Mouse (Mus musculus) gastrocnemius, postnatal 10 days (tissue): ENCODE results near the gene R3hcc1l. TPM values are rescaled to one million over a fixed set of nuclear protein-coding genes. Genes with fewer than 3 reads are reported as not detected.

Experiments used
- DNase-seq: peaks from one replicate; pipeline ENCODE4 v3.0.0; 2021; ENCODE audit warnings: mixed read lengths
- long read RNA-seq, 2 experiments: library from polyadenylated mRNA; stranded (forward); transcript quantifications; one replicate each; pipeline ENCODE4 v2.0.0; 2021
- total RNA-seq, 2 experiments: library from RNA; stranded (reverse); gene quantifications; 2 replicates each; pipeline ENCODE4 v1.2.3; 2021

R3hcc1l gene
- total RNA-seq = 10 to 100 TPM; 12.3 to 13.7 TPM
- long read RNA-seq, experiment 1, full-length matches to known transcripts = 13 of 14 reads
- long read RNA-seq, experiment 1, partial matches to known transcripts = 0 of 14 reads
- long read RNA-seq, experiment 1, other reads (novel, unspliced or antisense) = 1 of 14 reads
- long read RNA-seq, experiment 2, full-length matches to known transcripts = 7 of 10 reads
- long read RNA-seq, experiment 2, partial matches to known transcripts = 1 of 10 reads
- long read RNA-seq, experiment 2, other reads (novel, unspliced or antisense) = 2 of 10 reads

DNA sequence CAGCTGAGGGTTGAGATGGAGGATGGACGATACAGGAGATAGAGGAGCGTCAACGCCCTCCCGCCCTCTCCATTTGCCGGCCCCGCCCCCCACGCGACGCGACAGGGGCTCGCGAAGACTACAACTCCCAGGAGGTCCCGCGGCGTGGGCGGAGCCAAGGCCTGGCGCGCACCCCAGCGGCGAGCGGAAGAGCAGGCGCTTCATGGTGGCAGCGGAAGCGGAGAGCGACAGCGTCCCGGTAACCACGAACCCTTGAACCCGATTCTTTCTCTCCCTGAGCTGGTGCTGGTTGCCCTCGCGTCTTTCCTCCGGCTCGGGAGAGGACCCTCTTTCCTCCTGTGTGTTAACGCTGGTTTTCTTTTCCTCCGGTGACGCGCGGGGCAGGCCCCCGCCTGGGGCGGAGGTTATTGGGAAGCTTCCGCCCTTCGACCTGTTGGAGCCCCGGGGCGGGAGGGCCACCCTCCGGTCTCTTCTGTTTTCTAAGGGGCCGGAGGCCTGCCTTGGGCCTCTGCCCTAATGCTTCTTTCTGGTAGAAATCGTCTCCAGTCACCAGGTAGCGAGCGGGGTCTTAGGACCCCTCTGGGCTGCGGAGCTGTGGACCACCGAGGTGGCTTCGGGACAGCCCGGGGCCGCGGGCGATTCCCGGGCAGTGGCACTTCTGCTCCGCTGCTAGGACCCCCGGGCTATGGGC is at the start of gene R3hcc1l:
R3hcc1l (plus strand) TSS at position 140 of the 691 bp plus-strand sequence.
- peak; percentile 100 for DNase-seq

DNA sequence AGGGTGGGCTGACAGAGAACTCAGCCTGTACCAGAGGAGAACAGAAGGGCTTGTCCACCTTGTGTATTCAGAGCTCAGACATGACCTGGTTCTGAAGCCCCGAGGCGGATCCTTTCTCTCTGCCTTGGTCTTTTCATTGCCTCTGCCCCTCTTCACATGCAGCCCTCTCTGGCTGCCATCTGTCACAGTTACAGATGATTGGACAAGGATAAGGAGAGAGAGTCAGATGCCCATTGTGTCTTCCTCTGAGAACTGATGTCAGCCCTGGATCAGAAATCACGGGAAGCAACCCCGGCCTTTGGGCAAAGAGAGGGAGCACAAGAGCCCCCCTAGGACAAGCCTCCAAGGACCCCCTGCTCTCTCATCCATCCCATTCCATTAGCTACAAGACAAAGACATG is 47.0 kb upstream of the R3hcc1l start:
- no peak for DNase-seq

DNA sequence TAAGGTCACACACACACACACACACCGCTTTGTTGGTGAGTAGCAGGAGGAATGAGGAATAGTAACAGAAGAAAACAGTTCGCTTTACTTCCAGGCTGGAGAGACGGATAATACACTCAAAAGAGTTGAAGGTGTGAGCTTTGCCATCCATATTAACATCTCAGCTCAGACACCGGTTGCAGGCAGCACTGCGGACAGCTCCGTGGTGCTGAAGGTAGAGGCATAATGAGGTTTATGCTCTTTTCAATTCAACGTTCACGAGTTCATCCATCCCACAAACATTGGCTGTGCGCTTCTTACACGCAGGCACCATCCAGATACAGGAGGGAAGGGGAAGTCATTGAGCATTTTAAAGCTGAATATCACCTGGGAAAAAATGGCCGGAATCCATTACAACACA is 45.7 kb upstream of the R3hcc1l start:
- DNase-seq = no peak

DNA sequence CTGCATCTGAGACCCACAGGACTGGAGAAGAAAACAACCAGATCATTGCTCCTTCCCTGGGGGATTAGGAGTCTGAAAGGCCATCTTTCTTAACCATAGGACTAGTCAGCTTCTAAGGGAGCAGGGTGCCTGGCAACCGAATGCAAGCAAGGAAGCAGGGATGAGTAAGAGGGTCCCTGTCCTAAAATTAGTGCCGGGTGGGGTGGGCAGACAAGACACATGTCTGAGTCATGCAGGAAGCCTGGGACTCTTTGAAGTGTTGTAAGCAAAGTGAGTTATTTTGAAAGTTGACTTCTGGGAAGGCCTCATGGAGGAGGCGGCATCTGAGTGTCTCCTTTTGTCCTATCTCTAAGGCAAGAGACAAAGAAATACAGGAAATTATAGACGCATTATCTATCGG is 40.8 kb upstream of the R3hcc1l start:
- no peak for DNase-seq

DNA sequence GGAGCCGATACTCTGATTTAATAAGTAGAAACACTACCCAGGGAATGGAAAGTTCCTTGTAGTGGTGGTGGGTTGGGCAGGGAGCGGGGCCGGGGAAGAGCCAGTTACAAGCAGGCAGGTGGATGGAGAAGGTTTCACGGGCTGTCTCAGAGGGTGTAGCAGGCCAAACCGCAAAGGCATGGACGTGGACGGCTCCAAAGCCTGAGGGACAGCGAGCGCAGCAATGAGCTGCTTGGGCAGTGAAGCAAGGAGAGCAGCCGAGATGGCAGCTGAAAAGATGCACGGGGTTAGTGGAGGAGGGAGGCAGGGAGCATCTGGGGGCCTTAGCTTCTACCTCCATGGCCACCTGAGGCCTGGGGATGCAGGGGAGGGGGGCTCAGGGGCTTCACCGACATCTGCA is 40.3 kb upstream of the R3hcc1l start:
- no peak for DNase-seq

DNA sequence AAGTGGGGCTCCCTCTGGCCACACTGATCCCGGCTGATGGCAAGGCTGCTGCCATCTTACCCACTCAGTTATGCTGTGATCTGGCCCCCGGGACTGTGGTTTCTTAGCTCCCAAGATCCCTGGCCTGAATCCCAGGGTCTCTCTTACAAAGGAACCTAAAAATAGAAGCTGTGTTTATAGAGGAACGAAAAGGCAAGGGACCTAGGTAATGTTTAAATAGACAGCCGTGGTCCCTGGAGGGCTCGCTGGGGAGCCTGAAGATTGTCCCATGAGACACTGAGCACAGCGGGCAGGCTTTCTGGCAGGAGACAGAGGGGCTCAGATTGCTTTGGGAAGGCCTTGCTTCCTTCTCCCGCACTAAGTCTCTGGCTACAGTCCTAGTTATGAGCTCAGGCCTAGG is 33.1 kb upstream of the R3hcc1l start:
- DNase-seq = no peak

DNA sequence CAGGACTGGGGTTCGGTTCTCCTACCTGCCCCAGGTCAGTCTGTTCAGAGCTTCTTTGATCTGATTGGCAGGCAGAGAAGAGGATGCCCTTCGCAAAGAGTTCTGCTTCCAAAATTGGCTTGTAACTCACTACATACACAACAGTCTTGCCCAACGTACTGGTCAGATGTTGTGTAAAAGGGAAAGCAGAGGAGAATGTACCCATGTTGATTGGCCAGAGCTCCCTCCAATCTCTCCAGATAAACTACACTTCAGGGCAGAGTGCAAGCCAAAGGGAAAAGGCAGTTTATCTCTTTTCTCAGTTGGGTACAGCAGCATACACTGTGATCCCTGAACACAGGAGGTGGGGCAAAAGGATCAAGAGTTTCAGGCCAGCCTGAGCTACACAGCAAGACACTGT is 31.3 kb upstream of the R3hcc1l start:
- DNase-seq = no peak

DNA sequence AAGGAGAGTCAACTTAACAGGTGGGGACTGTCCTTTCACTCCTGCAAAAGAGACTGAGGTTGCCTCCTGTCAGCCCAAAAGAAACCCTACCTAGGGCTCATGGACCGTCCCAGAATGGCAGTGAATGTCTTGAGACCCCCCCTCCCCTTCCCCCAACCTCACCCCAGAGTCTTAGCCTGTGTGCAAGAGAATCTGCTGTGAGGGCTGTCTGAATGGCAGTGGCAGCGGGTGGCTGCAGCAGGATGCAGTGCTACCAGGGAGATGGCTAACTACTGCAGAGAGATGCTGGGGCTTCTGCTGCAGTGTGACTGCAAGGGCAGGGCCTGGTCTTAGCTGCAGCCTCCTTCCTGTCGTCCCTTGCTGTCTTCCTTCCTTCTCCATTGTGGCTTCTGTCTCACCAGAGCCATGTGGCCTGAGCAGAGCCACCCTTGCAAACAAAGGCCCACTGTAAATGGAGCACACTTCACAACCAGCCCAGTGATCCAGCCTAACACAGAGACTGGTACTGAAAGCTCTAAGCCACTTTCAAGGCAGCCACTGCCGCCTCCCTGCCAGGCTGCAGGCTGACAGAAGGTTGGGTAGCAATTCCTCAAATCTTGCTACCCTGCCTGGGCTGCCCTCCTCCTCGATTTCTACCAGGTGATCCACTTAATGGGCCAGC is 25.2 kb upstream of the R3hcc1l start:
- DNase-seq = no peak

DNA sequence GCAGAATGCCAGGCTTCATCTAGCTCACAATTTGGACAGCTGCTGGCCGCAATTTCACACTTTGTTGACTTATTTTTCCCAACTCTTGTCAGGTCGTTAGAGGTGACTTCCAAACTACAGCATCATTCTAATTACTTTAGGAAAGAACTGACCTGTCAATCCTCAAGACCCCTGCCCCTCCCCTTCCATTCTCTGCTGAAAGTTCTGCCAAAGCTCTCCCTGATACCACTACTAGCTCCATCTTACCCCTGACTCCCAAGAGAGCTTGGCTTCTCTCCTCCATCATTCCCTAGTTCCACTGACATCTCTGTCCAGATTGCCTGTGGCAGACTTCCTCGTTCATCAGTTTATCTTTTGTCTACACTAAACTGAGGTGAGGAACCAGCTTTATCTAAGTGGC is 14.4 kb upstream of the R3hcc1l start:
- no peak for DNase-seq

DNA sequence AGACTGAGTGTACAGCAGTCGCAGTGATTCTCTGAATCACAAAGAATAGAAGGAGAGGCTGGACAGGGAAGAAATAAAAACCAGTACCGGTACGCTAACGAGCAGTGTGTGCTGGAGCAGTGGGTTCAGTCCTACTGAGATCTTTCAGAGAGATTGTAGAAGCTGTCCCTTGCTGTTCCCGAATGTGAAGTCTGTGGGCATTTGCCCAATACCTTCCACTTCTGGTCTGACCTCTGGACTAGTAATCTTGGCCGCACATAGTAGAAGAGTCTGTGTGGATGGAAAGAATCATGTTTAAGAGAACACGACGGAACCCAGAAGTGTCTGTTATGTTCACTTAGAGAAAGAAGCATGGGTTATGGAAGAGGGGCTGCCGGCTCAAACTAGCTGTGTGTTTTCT is 8.9 kb upstream of the R3hcc1l start:
- DNase-seq = no peak

DNA sequence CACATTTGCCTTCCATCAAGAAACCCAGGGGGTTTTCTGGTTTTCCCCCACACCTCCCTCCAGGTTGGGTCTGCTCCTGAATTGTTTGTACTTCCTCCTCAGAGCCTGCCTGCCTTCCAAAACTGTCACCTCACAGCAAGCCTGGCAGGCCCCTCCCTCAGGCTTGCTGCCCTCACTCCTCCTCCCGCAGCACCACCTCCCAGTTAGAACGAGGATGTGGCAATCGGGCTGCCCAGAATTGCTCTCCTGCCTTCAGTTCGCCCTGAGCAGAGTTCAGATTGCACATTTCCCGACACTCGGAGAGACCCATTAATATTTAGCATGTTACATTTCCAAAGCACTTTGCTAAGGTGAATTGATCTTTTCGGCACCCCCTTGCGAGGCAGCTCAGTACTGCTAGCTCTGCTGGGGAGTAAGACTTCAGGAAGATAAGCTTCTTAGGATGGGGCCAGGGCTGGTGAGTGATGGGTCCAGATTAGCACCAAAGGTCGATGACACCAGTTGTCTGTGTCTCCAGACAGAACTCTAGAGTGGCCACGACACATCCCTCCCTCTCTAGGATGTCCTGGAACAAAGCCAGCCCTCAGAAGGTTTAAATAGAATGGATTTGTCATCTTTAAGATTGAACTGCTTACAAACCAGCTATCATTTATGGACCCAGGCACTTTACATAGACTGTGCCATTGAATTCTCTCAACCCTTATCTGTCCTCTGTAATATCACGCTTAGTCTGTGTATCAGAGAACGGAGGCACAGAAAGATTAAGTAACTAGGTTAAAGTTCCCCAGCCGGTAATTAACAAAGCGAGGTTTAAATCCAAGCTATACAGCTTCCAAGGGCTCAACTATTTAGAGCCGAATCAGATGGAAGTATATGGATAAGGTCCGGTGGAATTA is 8.0 kb upstream of the R3hcc1l start:
- DNase-seq = no peak

DNA sequence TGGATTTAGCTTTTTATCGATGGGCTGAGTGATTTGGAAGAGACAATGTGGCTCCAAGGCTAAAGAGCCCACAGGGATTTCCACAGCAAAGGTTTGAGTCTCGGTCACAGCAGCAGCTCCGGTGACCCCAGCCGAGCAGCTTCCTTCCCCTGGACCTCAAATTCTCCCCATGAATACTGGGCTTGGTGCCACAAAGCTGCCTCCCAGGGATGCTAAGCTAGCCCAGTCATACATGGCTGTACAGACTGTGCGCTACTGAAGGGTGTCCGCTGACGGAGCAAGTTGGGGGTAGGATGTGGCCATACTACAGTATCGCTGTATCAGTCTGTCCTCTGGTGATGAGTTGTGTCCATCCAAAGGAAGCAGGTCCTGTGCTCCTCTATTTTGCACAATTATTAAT is 2.9 kb upstream of the R3hcc1l start:
- DNase-seq = no peak

DNA sequence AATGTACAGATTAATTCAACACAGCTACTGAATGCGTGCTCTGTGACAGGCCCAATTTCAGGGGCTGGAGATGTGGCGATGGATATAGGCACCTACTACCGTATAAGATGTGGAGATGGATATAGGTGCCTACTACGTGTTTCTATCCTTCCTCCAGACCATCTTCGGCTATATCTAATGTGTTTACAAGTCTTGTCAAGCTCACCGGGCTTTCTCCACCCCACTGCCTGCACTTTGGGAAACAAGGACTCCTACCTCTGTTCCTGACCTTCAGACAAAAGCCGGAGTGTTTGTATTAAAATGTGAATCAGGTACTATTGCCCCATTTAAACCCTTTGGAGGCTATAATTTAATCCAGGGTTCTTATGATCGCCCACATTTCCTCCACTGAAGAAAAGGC is 2.4 kb upstream of the R3hcc1l start:
- no peak for DNase-seq

DNA sequence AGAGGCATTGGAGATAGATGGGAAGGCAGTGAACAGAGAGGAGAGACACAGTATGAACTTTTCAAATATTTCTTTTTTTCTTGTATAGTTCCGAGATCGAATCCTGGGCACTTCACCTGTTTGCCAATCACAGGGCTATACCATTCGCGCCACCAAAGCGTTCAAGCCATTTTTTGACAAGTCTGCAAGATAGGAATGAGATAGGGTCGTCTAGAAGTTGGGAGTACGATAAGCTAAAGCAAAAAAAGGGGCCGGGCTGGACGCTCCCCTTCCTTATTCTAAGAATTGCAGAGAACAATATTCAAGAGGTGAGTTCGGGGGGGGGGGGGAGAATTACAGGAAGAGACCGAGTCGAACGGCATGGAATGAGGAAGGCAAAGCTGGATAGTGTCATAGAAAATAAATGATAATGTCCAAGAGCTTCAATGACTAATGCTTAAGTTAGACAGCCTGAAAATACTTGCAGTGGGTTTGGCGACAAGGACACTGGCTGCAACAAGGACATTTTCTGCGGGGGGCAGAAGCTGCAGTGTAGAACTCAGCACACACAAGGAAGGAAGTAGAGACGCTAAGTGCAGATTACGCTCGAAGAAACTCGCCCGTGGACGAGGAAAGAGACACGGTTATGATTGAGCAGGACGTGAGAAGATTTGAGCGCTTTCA is 471 bp upstream of the R3hcc1l start:
- no peak for DNase-seq

DNA sequence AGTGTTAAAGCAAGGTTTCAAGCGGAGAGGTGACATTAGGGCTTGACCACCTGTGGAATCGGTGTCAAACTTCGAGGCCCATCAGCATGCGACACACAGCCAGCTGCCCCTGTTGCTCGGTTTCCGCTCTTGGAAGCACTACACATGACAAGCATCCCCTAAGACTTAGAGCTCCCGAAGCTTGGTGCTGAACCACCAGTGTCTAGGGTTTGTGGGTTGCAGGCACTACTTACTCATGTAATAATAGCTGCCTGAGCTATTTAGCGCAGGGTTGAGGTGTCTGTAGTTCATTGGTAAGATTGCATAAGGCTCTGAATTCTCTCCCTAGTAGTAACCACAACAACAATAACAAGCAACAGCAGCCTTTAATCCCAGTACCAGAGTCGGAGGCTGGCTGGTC is 1.2 kb downstream of the R3hcc1l start:
- no peak for DNase-seq

DNA sequence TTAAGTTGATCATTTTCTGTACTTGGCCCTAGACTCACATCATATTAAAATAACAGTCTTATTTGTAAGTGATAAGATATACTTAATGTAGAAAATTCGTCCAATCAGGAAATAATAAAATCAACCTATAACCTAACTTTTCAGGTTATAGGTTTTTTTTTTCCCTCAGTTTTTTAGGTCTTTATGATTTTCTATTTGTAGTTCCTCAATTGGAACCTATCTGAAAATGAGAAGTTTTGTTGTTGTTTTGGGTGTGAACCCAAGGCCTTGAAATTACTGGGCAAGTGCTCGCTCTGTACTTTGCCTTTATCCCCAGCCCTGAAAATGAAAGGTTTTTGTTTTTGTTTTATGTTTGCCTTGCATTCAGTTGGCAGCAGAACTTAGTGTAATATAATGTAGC is 6.1 kb downstream of the R3hcc1l start:
- DNase-seq = no peak

DNA sequence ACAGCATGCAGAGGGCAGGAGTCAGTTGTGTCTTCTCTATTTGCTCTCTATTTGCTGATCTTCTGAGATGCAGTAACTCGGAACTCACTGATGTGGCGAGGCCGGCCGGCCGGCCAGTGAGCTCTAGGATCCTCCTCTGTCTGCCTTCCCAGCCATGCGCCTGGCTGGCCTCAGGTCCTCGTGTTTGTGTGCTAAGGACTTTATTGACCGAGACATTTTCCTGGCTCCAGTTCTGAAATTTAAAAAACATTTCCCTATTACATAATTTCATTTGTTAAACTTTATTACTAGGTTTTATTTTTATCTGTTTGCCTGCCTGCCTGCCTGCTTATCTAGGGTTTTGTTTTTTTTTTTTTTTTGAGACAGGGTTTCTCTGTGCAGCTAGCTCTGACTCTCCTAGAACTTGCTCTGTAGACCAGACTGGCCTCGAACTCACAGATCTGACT is 11.5 kb downstream of the R3hcc1l start:
- DNase-seq = peak; percentile 20

DNA sequence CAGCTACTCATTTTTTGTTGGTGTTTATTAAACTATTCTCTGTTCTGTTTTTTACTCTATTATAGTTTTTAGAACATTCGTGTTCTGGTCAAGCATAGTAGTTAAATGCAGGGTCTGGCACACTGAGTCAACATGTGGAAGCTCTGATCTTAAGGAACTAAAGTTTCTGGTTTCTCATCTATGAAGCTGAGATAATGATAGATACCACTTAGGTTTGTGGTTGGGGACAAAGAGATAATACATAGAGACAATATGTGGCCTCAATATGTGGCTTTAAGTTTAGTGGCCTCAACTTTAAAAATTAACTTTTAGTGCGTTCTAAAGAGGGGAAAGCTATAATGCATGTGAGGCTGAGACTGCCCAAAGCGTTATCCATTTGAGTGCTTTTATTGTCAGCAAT is 15.9 kb downstream of the R3hcc1l start:
- DNase-seq = no peak

DNA sequence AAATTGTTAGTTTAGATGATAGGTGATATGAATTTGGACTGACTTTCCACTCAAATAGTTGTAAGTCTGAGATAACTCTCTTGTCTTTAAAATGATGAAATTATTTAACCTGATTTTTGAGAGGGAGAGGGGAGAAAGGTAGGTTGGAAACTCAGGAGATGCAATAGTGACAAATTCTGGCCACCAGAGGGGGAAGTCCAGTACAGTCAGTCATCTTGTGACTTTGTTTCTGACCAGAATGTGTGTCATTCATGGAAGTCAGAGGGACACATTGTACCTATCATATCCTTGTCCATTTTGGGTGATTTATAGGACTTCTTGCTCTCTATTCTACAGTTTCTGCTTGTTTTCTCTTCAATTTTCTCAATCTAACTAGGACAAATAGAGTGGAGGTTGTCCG is 19.0 kb downstream of the R3hcc1l start:
- DNase-seq = no peak

DNA sequence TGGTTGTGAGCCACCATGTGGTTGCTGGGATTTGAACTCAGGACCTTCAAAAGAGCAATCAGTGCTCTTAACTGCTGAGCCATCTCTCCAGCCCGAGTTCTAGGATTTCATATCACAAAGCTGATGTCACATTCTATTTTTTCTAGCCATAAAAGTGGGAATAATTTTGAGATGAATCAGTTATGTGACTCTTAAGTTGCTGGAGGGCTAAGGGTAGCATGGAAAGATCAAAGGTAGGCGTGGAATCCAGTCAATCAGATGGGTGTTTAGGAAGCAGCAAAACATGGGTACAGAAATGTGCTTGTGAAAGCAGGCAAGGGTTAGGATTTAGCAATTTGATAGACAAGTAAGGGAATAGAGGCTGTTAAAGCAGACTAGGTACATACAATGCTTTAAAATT is 20.4 kb downstream of the R3hcc1l start:
- DNase-seq = no peak

DNA sequence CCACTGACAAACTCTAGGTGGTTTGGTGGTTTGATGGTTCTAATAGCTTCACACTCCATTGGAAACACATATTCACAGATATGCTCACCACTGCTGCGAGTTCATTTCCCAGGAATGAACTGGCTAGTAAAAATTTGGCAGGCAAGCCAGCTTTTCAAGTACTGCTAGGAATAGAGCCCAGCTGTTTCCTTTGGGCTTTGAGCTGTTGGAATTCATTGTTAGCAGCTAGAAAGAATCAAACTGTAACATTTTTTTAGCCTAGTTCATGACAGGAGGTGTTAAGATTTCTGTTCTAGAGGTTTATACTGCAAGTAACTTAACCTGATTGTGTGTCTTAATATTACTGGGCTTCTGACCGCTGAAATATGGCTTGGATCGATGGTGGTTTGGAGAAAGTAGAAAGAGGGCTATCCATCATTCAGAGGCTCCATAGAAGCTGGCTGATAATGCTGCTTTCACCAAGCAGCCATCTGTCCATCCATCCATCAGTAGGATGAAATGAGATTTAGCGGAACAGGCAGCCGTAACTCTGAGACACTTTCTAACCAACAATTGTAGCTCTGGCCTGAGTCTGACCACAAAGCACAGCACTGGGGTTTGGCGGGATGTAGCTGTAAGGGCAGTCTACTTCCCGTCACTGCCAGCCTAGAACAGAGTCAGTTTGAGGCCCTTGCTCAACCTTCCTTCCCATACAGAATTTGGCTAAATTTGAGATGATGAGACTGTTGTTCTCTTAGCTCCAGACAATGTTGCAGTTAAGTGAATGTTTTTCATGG is 21.0 kb downstream of the R3hcc1l start:
- peak; percentile 9 for DNase-seq
